Mouse (Mus musculus): ENCODE data around the gene Ahdc1.

DNA sequence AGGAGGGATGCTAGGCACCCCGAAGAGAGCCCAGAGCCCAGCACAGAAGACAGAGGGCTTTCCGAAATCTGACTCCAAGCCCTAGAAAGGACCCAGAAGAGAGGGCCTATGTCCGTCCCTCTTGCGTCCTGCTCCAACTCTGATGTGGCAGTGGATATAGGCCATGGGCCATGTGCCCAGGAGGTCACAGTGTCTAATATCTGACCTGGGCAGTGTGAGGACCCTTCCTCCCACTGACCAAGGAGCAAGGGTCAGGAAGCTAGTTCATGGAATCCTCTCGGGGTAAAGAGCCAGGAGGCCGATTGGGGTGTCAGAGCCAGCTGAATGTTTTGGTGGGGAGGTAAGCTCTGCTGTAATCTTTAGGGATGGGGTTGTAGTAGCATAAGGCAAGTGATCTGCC is 17.8 kb downstream of the Ahdc1 start:
- no peak for TF ChIP-seq CTCF (IDR thresholded peaks at IDR 0.05; ENCODE audit: low read depth)
- no peak for TF ChIP-seq EP300 (IDR thresholded peaks at IDR 0.05; ENCODE audit: low read depth)

Measured in liver, embryonic 14.5 days (tissue).